Comparison of ENCODE assay signal across 27 mouse cellular contexts in genomic region chr19:55440306-55440705, GRCm38 (mm10).
A peak's percentile ranks its signal among the peaks of the same experiment; 100 is the strongest.
DNase-seq lines count a peak whose midpoint lies in the region; ATAC-seq and TF ChIP-seq lines count a peak whose summit lies in the region.
"Had no signal": no experiment of that assay in that cellular context is flagged by ENCODE, and none has a peak within 500 bp of the region (broad histone marks: within the 10 kb centered on the region; RNA-seq: fewer than 3 reads in every experiment).

No protein-coding gene starts in this region.

- POLR2A ChIA-PET in Patski (lab: Charles Lee), result no interaction called here

- no peak overlapping the region for H3K27ac ChIP-seq in hindbrain, embryonic 16.5 days (ENCODE audit: low read depth, low read length)
- no peak overlapping the region for H3K27ac ChIP-seq in heart, adult 2 months
- H3K27ac ChIP-seq: embryonic facial prominence, embryonic 10.5 days; embryonic facial prominence, embryonic 13.5 days; forebrain, embryonic 12.5 days; forebrain, embryonic 15.5 days; heart, embryonic 10.5 days; heart, embryonic 13.5 days; hindbrain, embryonic 14.5 days had no signal

- no peak overlapping the region for H3K4me2 ChIP-seq in hindbrain, embryonic 16.5 days (ENCODE audit: low read length)
- H3K4me2 ChIP-seq: embryonic facial prominence, embryonic 13.5 days; forebrain, embryonic 12.5 days; forebrain, embryonic 15.5 days; heart, embryonic 13.5 days; hindbrain, embryonic 14.5 days had no signal

- CTCF ChIA-PET in Patski (lab: Charles Lee), result interaction anchor here (1.0 kb wide), 1 partner anchor 28 kb away, joined by 3 read pairs; no protein-coding TSS in a partner anchor

- peak; percentile 55 for DNase-seq in 3134 (ENCODE audit: extremely low read depth, insufficient read length, low spot score)
- DNase-seq in 3T3-L1 (ENCODE audit: low read depth, low spot score), result peak; percentile 81
- peak; percentile 41 for DNase-seq in Patski (ENCODE audit: low read depth, low spot score)
- peak; percentile 25 for DNase-seq in fibroblast of lung, adult 2 months (ENCODE audit: low read depth)
- no peak for DNase-seq in thymus, postnatal 14 days
- no peak for DNase-seq in yolk sac, embryonic 10.5 days (ENCODE audit: low spot score)
- no peak for DNase-seq in heart, adult 2 months
- DNase-seq: adrenal gland, postnatal 10 days; adrenal gland, postnatal 36 days; B cell, adult 2 months; cerebellum, adult 18-20 months; cerebellum, adult 9-11 months; cerebellum, postnatal 25 days; gastrocnemius, postnatal 25 days; heart, adult 18-20 months; heart, postnatal 14 days; heart, postnatal 4 days had no signal

- ATAC-seq in Patski, result peak; percentile 90
- ATAC-seq in hindbrain, embryonic 16.5 days, result no peak
- ATAC-seq: forebrain, embryonic 15.5 days had no signal

- H3K9me3 ChIP-seq in hindbrain, embryonic 16.5 days (ENCODE audit: control insufficient read depth, low read length), result no peaks in the 10 kb centered on the region
- H3K9me3 ChIP-seq: embryonic facial prominence, embryonic 13.5 days; forebrain, embryonic 12.5 days; forebrain, embryonic 15.5 days; G1E; heart, embryonic 10.5 days; heart, embryonic 13.5 days had no signal

- H3K79me2 ChIP-seq in heart, adult 2 months (replicated peaks; ENCODE audit: control insufficient read depth, insufficient read depth, low read length), result no peaks in the 10 kb centered on the region

- H3K27me3 ChIP-seq in Patski, result no peaks in the 10 kb centered on the region
- no peaks in the 10 kb centered on the region for H3K27me3 ChIP-seq in hindbrain, embryonic 16.5 days (replicated peaks; ENCODE audit: control insufficient read depth, insufficient read depth, low read length)
- no peaks in the 10 kb centered on the region for H3K27me3 ChIP-seq in heart, adult 2 months (ENCODE audit: control insufficient read depth, insufficient read depth, low read length)
- H3K27me3 ChIP-seq: CH12.LX; embryonic facial prominence, embryonic 13.5 days; forebrain, embryonic 12.5 days; forebrain, embryonic 15.5 days; heart, embryonic 13.5 days had no signal

- intact Hi-C loops in heart, adult 2 months (cut with DNase I), result no loop called here

- in situ Hi-C loops in Patski (cut with MboI; ENCODE audit: low pct_unique_long_range_greater_than_20kb), result no loop called here

- WGBS in hindbrain, embryonic 16.5 days, result 90% methylated on average over 3 of the region's 3 CpGs
- 70% methylated on average over 3 of the region's 3 CpGs for WGBS in heart, adult 2 months

- no peak overlapping the region for H3K9ac ChIP-seq in hindbrain, embryonic 16.5 days (ENCODE audit: low read depth, low read length)
- no peak overlapping the region for H3K9ac ChIP-seq in heart, adult 2 months (ENCODE audit: low read depth, low read length)
- H3K9ac ChIP-seq: embryonic facial prominence, embryonic 13.5 days; forebrain, embryonic 12.5 days; forebrain, embryonic 15.5 days; heart, embryonic 13.5 days; hindbrain, embryonic 14.5 days had no signal

- H3K4me1 ChIP-seq in hindbrain, embryonic 16.5 days (ENCODE audit: control insufficient read depth, insufficient read depth, low read depth, low read length), result no peaks in the 10 kb centered on the region
- no peaks in the 10 kb centered on the region for H3K4me1 ChIP-seq in heart, adult 2 months (ENCODE audit: control insufficient read depth, insufficient read depth, low read length)
- H3K4me1 ChIP-seq: embryonic facial prominence, embryonic 10.5 days; embryonic facial prominence, embryonic 13.5 days; forebrain, embryonic 15.5 days; heart, embryonic 10.5 days; heart, embryonic 13.5 days had no signal

- no peaks in the 10 kb centered on the region for H3K36me3 ChIP-seq in hindbrain, embryonic 16.5 days (ENCODE audit: control insufficient read depth, insufficient read depth, low read length)
- no peaks in the 10 kb centered on the region for H3K36me3 ChIP-seq in heart, adult 2 months (ENCODE audit: control insufficient read depth, insufficient read depth, low read length)
- H3K36me3 ChIP-seq: forebrain, embryonic 15.5 days had no signal

- H3K4me3 ChIP-seq in hindbrain, embryonic 16.5 days (ENCODE audit: low read length), result no peak overlapping the region
- no peak overlapping the region for H3K4me3 ChIP-seq in heart, adult 2 months
- H3K4me3 ChIP-seq: embryonic facial prominence, embryonic 10.5 days; embryonic facial prominence, embryonic 13.5 days; forebrain, embryonic 12.5 days; forebrain, embryonic 15.5 days; heart, embryonic 10.5 days; heart, embryonic 13.5 days had no signal

- no peak for TF ChIP-seq EP300 in heart, adult 2 months (IDR thresholded peaks at IDR 0.05; ENCODE audit: insufficient read depth, low read depth, low read length)

- no peak for TF ChIP-seq POLR2A in heart, adult 2 months (IDR thresholded peaks at IDR 0.05; ENCODE audit: insufficient read depth, low read depth, low read length)

- no peak for TF ChIP-seq CTCF in Patski (IDR thresholded peaks at IDR 0.05)
- no peak for TF ChIP-seq CTCF in heart, adult 2 months (IDR thresholded peaks at IDR 0.05)

Comparison
In these comparisons a context has a peak if more than half of its experiments do, and no peak if none do; other contexts are left out.
1. DNase-seq: peak in 3134 (single experiment), 3T3-L1 (single experiment), Patski (single experiment) and fibroblast of lung, adult 2 months (single experiment); none in thymus, postnatal 14 days (single experiment), yolk sac, embryonic 10.5 days (single experiment) and heart, adult 2 months (0 of 2).